Mouse (Mus musculus): Measurements from ENCODE around the gene Olfr1326-ps1.

GRCm38 (mm10) chrX:74574788-74575187 is at the start of gene Olfr1326-ps1:
- TF ChIP-seq CHD2 (IDR thresholded peaks at IDR 0.05; ENCODE audit: low read depth, low read length), result no peak
- TF ChIP-seq ZC3H11A (IDR thresholded peaks at IDR 0.05; ENCODE audit: borderline replicate concordance, low read depth, low read length), result no peak
- no peak for TF ChIP-seq HCFC1 (IDR thresholded peaks at IDR 0.05; ENCODE audit: borderline replicate concordance, insufficient read depth, low read length)
- TF ChIP-seq ZNF384 (IDR thresholded peaks at IDR 0.05; ENCODE audit: low read depth, low read length), result no peak
- TF ChIP-seq MAFK (IDR thresholded peaks at IDR 0.05; ENCODE audit: insufficient read depth, low read depth, low read length), result no peak

All from ES-E14 (cell line).